Mouse (Mus musculus): ENCODE measurements around the gene Gabrg3. TPM values are rescaled to one million over a fixed set of nuclear protein-coding genes. Genes with fewer than 3 reads are reported as not detected.
A peak's percentile ranks its signal among the peaks of the same experiment; 100 is the strongest.

Gene Gabrg3
- polyA plus RNA-seq, 1 experiment from 2014 or later, result 2.6 TPM

DNA sequence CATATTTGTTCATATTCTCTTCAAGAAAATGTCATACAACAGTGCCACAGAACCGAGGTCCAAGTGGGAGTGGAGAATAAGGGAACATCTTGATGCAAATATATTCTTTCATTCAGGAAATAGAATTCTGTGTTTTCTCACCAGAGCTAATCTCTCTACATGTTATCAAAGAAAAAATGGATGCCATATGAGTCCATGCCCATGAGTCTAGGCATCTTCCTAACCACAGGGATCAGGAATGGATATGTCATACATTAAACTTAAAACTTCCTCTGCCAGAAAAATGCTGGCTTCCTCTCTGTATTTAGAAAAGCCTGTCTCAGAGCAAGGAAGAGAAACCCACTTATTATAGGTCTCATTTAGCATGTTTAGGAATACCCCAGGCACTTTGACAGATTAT lies 92.9 kb downstream of the Gabrg3 start:
- H3K4me2 ChIP-seq (replicated peaks; ENCODE audit: low read depth, low read length), result no peak overlapping the region
- 73% methylated on average over 1 of the region's 1 CpGs for WGBS

DNA sequence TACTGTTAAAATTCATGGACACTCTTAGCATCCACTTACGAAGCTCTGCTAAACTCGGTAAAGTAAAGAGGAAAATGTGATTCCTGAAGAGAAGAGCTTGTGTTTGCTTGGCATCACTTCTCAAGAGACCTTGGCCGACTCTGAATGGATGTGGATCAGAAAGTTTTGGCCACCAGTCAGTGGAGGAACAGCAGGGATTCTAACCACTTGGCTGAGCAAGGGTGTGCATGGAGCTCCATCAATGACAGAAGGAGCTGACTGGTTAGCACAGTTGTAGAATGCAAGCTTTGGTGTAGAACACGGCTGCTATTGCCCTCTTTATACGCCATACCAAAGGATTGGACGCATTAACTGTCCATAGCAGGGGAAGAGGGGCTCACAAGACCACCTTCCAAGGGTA lies 93.4 kb downstream of the Gabrg3 start:
- no peak overlapping the region for H3K9ac ChIP-seq (replicated peaks; ENCODE audit: low read depth, low read length)
- WGBS, result 88% methylated on average over 6 of the region's 6 CpGs
- H3K4me3 ChIP-seq (ENCODE audit: low read depth, low read length), result no peak overlapping the region
- H3K9me3 ChIP-seq (ENCODE audit: control insufficient read depth, low read depth, low read length), result no peaks in the 10 kb centered on the region
- H3K36me3 ChIP-seq (ENCODE audit: control insufficient read depth, insufficient read depth, low read length), result no peaks in the 10 kb centered on the region
- no peak overlapping the region for H3K4me2 ChIP-seq (replicated peaks; ENCODE audit: low read depth, low read length)
- ATAC-seq (ENCODE audit: insufficient number of reproducible peaks, insufficient read depth, low FRiP score, low read depth), result no peak
- H3K27ac ChIP-seq (ENCODE audit: low read length), result no peak overlapping the region
- no peaks in the 10 kb centered on the region for H3K27me3 ChIP-seq (ENCODE audit: control insufficient read depth, insufficient read depth, low read length)
- H3K4me1 ChIP-seq (ENCODE audit: control insufficient read depth, insufficient read depth, low read length), result no peaks in the 10 kb centered on the region

More for the DNA sequence above, 92.9 kb downstream of the Gabrg3 start:
- ATAC-seq (ENCODE audit: insufficient number of reproducible peaks, insufficient read depth, low FRiP score, low read depth), result no peak
- H3K9me3 ChIP-seq (ENCODE audit: control insufficient read depth, low read depth, low read length), result no peaks in the 10 kb centered on the region
- no peak overlapping the region for H3K4me3 ChIP-seq (ENCODE audit: low read depth, low read length)
- H3K9ac ChIP-seq (replicated peaks; ENCODE audit: low read depth, low read length), result no peak overlapping the region
- H3K36me3 ChIP-seq (ENCODE audit: control insufficient read depth, insufficient read depth, low read length), result no peaks in the 10 kb centered on the region
- no peak overlapping the region for H3K27ac ChIP-seq (ENCODE audit: low read length)
- no peaks in the 10 kb centered on the region for H3K27me3 ChIP-seq (ENCODE audit: control insufficient read depth, insufficient read depth, low read length)
- H3K4me1 ChIP-seq (ENCODE audit: control insufficient read depth, insufficient read depth, low read length), result no peaks in the 10 kb centered on the region

DNA sequence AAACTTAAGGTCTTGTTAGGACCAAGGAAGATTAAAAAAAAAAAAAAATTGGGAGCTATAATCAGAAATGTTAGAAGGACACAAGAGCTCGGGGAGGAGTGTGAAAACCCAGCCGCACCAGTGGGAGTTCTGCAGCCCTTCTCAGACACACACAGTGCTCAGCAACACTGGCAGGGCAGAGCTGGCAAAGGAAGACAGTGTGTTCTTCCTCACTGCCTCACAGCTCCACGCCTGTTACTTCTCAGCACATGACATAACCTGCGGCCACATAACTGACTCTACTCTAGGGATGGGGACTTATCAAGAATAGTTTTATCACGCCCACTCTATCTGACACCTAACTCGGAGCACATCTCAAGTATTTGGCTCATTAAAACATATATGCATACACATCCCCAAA lies 103.8 kb downstream of the Gabrg3 start:
- no peak overlapping the region for H3K27ac ChIP-seq (ENCODE audit: low read length)
- no peak for ATAC-seq (ENCODE audit: insufficient number of reproducible peaks, insufficient read depth, low FRiP score, low read depth)
- H3K27me3 ChIP-seq (ENCODE audit: control insufficient read depth, insufficient read depth, low read length), result no peaks in the 10 kb centered on the region
- no peaks in the 10 kb centered on the region for H3K4me1 ChIP-seq (ENCODE audit: control insufficient read depth, insufficient read depth, low read length)
- H3K9ac ChIP-seq (replicated peaks; ENCODE audit: low read depth, low read length), result no peak overlapping the region
- 86% methylated on average over 6 of the region's 6 CpGs for WGBS
- no peaks in the 10 kb centered on the region for H3K9me3 ChIP-seq (ENCODE audit: control insufficient read depth, low read depth, low read length)
- H3K4me3 ChIP-seq (ENCODE audit: low read depth, low read length), result no peak overlapping the region
- H3K36me3 ChIP-seq (ENCODE audit: control insufficient read depth, insufficient read depth, low read length), result no peaks in the 10 kb centered on the region
- H3K4me2 ChIP-seq (replicated peaks; ENCODE audit: low read depth, low read length), result no peak overlapping the region

DNA sequence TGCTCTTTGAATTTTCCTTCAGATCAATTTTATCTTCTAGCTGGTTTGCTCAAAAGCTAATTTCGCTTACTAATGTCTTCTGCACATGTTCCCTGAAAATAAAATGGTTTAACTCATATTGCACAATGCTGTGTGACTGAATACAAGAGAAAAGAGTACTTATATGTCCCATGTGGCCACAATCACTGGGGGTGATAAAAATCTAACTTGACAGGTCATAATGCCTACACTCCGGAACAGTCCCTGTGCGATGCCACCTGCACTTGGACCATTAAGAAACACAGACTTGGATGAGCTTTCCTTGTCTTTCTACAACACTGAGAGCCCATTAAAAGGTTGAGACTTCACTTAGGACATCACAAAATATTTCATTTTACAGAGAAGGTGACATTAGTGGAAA lies 108.1 kb downstream of the Gabrg3 start:
- 79% methylated on average over 3 of the region's 3 CpGs for WGBS
- no peak for ATAC-seq (ENCODE audit: insufficient number of reproducible peaks, insufficient read depth, low FRiP score, low read depth)
- no peak overlapping the region for H3K4me3 ChIP-seq (ENCODE audit: low read depth, low read length)
- no peaks in the 10 kb centered on the region for H3K36me3 ChIP-seq (ENCODE audit: control insufficient read depth, insufficient read depth, low read length)
- no peaks in the 10 kb centered on the region for H3K27me3 ChIP-seq (ENCODE audit: control insufficient read depth, insufficient read depth, low read length)
- H3K9me3 ChIP-seq (ENCODE audit: control insufficient read depth, low read depth, low read length), result no peaks in the 10 kb centered on the region
- no peak overlapping the region for H3K9ac ChIP-seq (replicated peaks; ENCODE audit: low read depth, low read length)
- no peak overlapping the region for H3K27ac ChIP-seq (ENCODE audit: low read length)
- H3K4me1 ChIP-seq (ENCODE audit: control insufficient read depth, insufficient read depth, low read length), result no peaks in the 10 kb centered on the region
- H3K4me2 ChIP-seq (replicated peaks; ENCODE audit: low read depth, low read length), result no peak overlapping the region

DNA sequence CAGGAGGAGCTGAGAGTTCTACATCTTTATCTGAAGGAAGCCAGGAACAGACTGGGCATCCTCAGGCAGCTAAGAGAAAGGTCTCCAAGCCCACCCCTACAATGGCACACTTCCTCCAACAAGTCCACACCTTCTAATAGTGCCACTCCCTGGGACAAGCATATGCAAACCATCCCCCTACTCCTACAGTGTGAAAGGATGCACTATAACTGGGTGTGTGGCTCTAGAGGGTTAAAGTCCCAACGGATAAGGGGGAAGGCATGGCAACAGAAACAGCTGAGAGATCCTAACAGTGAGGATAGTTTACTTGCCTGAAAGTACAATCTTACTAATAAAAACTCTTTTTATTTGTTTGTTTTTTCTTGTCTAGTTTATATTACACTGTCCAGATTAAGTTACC lies 126.8 kb downstream of the Gabrg3 start:
- 61% methylated on average over 1 of the region's 1 CpGs for WGBS
- no peaks in the 10 kb centered on the region for H3K36me3 ChIP-seq (ENCODE audit: control insufficient read depth, insufficient read depth, low read length)

DNA sequence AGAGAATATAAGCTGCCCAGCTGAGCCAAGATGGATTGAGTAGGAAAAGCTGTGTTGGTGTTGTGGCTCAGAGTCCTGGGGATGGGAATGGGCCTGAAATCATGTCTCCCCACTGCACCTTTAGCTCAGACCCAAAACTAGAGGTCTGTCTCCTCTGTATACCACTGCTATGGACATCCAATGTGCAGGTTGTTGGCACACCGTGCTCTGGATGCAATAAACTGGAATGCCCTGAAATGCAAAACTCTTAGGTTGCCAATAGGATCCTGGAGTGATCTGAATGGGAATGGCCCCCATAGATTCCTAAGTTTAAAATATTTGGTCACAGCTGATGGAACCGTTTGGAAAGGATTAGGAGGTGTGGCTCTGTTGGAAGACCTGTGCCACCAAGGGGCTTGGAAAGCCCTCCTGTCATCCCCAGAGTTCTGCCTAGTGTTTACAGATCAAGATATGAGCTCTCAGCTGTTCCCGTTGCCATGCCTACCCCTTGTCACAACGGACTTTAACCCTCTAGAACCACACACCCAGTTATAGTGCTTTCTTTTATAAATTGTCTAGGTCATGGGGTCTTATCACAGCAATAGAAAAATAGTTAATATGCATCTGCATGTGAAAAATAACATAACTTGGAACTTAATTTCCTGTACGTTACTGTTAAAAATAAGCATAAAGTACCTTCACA lies 128.0 kb downstream of the Gabrg3 start:
- no peak overlapping the region for H3K4me3 ChIP-seq (ENCODE audit: low read depth, low read length)
- H3K9ac ChIP-seq (replicated peaks; ENCODE audit: low read depth, low read length), result no peak overlapping the region
- H3K27me3 ChIP-seq (ENCODE audit: control insufficient read depth, insufficient read depth, low read length), result no peaks in the 10 kb centered on the region
- no peak for ATAC-seq (ENCODE audit: insufficient number of reproducible peaks, insufficient read depth, low FRiP score, low read depth)
- H3K36me3 ChIP-seq (ENCODE audit: control insufficient read depth, insufficient read depth, low read length), result no peaks in the 10 kb centered on the region
- no peaks in the 10 kb centered on the region for H3K9me3 ChIP-seq (ENCODE audit: control insufficient read depth, low read depth, low read length)
- H3K4me1 ChIP-seq (ENCODE audit: control insufficient read depth, insufficient read depth, low read length), result no peaks in the 10 kb centered on the region
- H3K27ac ChIP-seq (ENCODE audit: low read length), result no peak overlapping the region
- no peak overlapping the region for H3K4me2 ChIP-seq (replicated peaks; ENCODE audit: low read depth, low read length)
- WGBS, result 64% methylated on average over 5 of the region's 5 CpGs

More for the DNA sequence above, 126.8 kb downstream of the Gabrg3 start:
- Histone ChIP-seq H3K27me3 (ENCODE audit: control insufficient read depth, insufficient read depth, low read length) (no peaks in the 10 kb centered on the region), H3K4me3 (ENCODE audit: low read depth, low read length) (no peak overlapping the region), H3K4me2 (replicated peaks; ENCODE audit: low read depth, low read length) (no peak overlapping the region), H3K9ac (replicated peaks; ENCODE audit: low read depth, low read length) (no peak overlapping the region), H3K4me1 (ENCODE audit: control insufficient read depth, insufficient read depth, low read length) (no peaks in the 10 kb centered on the region), H3K9me3 (ENCODE audit: control insufficient read depth, low read depth, low read length) (no peaks in the 10 kb centered on the region), H3K27ac (ENCODE audit: low read length) (no peak overlapping the region)
- no peak for ATAC-seq (ENCODE audit: insufficient number of reproducible peaks, insufficient read depth, low FRiP score, low read depth)

DNA sequence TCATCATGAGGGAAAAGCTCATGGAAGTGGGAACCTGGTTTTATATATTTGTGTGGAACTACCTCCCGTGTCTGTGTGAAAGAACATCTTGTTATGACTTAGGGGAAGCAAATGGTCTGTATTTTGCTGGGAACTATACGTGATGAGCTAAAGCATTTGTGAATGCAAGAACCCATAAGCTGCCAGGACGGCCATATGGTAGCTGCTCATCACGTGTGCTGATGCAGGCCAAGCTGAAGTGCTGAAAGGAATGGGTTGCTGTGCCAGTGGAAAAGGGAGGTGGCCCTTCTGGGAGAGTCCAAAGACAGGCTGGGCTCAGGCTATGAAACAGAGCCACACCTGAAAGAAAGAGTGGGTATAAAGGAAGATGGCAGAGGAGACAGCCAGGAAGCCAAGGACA lies 143.0 kb downstream of the Gabrg3 start:
- no peak for ATAC-seq (ENCODE audit: insufficient number of reproducible peaks, insufficient read depth, low FRiP score, low read depth)
- Histone ChIP-seq H3K9me3 (ENCODE audit: control insufficient read depth, low read depth, low read length) (no peaks in the 10 kb centered on the region), H3K4me3 (ENCODE audit: low read depth, low read length) (no peak overlapping the region), H3K4me2 (replicated peaks; ENCODE audit: low read depth, low read length) (no peak overlapping the region), H3K27me3 (ENCODE audit: control insufficient read depth, insufficient read depth, low read length) (no peaks in the 10 kb centered on the region), H3K27ac (ENCODE audit: low read length) (no peak overlapping the region), H3K36me3 (ENCODE audit: control insufficient read depth, insufficient read depth, low read length) (no peaks in the 10 kb centered on the region), H3K9ac (replicated peaks; ENCODE audit: low read depth, low read length) (no peak overlapping the region), H3K4me1 (ENCODE audit: control insufficient read depth, insufficient read depth, low read length) (no peaks in the 10 kb centered on the region)
- 84% methylated on average over 4 of the region's 4 CpGs for WGBS

DNA sequence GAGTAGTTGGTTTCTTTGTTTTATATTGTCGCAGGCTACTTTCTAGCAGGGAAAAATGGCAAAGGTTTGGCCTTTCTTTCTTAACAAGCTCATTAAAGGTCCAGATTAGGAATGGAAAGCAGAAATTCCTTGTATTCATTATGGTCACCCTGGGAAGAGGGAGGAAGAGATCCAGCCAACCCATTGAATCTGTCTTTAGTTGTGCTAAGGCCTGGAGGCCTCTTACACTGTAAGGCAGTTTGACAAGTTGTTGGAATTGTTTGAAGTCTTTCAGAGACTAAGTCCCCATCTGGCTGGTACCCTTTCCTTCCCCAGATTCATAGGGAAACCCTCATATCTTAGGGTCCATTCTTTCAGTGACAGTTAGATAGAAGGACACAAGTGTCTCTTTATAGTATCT lies 172.9 kb downstream of the Gabrg3 start:
- ATAC-seq (ENCODE audit: insufficient number of reproducible peaks, insufficient read depth, low FRiP score, low read depth), result no peak
- H3K27ac ChIP-seq (ENCODE audit: low read length), result no peak overlapping the region
- no peaks in the 10 kb centered on the region for H3K27me3 ChIP-seq (ENCODE audit: control insufficient read depth, insufficient read depth, low read length)
- H3K36me3 ChIP-seq (ENCODE audit: control insufficient read depth, insufficient read depth, low read length), result no peaks in the 10 kb centered on the region
- no peaks in the 10 kb centered on the region for H3K9me3 ChIP-seq (ENCODE audit: control insufficient read depth, low read depth, low read length)
- H3K9ac ChIP-seq (replicated peaks; ENCODE audit: low read depth, low read length), result no peak overlapping the region
- H3K4me3 ChIP-seq (ENCODE audit: low read depth, low read length), result no peak overlapping the region
- no peak overlapping the region for H3K4me2 ChIP-seq (replicated peaks; ENCODE audit: low read depth, low read length)
- H3K4me1 ChIP-seq (ENCODE audit: control insufficient read depth, insufficient read depth, low read length), result no peaks in the 10 kb centered on the region
- 88% methylated on average over 1 of the region's 1 CpGs for WGBS

DNA sequence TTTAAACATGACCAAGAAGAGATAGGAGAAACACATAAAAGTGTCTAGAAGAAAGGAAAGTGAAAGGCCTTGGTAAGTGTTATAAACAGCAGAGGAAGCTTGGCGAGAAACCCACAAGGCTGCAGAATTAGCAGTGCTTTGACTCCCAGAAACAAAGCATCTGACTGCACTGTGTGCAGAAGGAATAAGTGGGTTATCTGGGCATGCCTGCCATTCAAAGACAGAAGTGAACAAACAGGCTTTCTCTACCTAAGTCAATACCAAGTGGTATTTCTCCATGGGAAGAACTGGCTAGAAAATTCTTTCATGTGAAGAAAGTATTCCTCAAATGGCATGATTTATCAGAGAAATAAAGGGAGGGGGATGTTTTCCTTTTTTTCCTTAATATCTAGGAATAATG lies 201.0 kb downstream of the Gabrg3 start:
- Histone ChIP-seq H3K4me1 (ENCODE audit: control insufficient read depth, insufficient read depth, low read length) (no peaks in the 10 kb centered on the region), H3K9ac (replicated peaks; ENCODE audit: low read depth, low read length) (no peak overlapping the region), H3K4me3 (ENCODE audit: low read depth, low read length) (no peak overlapping the region), H3K27ac (ENCODE audit: low read length) (no peak overlapping the region), H3K36me3 (ENCODE audit: control insufficient read depth, insufficient read depth, low read length) (no peaks in the 10 kb centered on the region), H3K27me3 (ENCODE audit: control insufficient read depth, insufficient read depth, low read length) (no peaks in the 10 kb centered on the region), H3K9me3 (ENCODE audit: control insufficient read depth, low read depth, low read length) (no peaks in the 10 kb centered on the region), H3K4me2 (replicated peaks; ENCODE audit: low read depth, low read length) (no peak overlapping the region)
- peak; percentile 78; the same call in 1 of the 2 replicates for ATAC-seq (ENCODE audit: insufficient number of reproducible peaks, insufficient read depth, low FRiP score, low read depth)
- WGBS, result 53% methylated on average over 1 of the region's 1 CpGs
